Mouse (Mus musculus): ENCODE results near the gene Gpr146.
A peak's percentile ranks its signal among the peaks of the same experiment; 100 is the strongest.

Gene Gpr146

GRCm38 (mm10) chr5:139399991-139400390, 22.5 kb downstream of the Gpr146 start:
- DNase-seq (ENCODE audit: low spot score in 2 of 2) = no peak

DNA sequence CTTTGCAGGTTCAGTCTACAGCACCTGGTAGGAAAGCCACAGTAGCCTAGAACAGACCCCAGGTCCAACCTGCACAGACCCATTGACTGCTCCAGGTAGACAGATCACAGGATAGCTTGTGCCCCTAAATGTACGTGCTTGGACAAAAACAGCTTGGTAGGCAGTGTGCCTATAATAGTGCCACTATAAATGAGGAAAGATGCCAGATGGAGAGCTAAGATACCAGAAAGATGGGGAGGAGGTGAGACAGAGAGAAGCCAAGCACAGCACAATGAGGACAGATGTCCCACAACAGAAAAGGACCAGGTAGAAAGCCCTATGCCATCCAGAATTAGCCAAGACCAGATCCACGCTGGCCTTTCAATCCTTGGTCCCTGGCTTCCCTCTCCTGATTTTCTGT, 24.6 kb downstream of the Gpr146 start:
- DNase-seq (ENCODE audit: low spot score in 2 of 2) = no peak

DNA sequence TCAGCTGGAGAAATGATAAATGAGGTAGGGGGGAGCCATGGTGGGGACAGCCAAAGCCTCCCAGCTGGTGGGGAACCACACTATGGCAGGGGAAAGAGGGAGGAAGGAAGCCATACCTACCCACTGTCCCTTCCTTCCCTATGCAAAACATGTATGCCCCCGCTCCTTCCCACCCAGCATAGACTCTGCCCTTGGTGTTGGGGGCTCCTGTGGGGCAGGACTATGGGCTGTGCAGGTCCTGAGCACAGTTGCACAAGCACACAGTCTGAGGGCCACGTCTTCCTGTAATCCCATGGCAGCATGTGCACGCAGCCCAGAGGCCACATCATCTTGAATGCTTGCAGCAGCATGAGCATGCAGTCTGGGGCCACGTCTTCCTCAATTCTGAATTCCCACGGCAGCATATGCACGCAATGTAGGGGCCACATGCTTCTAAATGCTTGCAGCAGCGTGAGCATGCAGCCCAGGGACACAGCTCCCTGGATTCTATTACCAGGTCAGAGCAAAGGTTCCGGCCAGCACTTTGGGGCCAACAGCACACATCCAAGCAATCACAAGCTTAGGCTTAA, 26.3 kb downstream of the Gpr146 start:
- DNase-seq (ENCODE audit: low spot score in 2 of 2) = no peak

DNA sequence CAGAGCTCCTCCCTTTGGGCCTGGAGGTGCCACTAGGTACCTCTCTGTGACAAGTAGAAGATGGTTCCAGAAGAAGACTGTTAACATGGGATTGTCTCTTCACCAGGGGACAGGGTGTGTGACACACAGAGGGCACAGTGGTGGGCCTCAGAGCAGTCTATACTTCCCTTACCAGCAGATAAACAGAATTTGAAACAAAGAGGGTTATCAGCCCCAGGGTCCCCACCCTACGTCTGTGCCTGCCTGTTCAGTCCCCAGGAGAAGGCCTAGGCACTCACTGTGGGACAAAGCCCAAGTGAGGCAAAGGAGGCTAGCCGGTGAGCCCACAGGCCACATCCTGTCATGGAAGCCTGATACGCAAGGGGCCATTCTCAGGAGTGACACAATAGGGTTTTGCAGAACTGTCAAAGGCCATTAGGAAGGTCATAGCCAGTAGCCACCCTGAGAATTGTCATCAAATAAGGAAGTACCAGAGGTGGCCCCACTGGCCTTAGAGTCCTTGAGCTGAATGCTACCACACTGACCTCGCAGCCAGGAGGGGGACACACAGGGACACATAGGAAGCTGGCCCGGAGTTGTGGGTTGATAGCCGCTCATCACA, 27.4 kb downstream of the Gpr146 start, which contains the start of gene C130050O18Rik:
TSS of gene C130050O18Rik (plus strand) at position 480 of the 601 bp plus-strand sequence.
- no peak for DNase-seq (ENCODE audit: low spot score in 2 of 2)

DNA sequence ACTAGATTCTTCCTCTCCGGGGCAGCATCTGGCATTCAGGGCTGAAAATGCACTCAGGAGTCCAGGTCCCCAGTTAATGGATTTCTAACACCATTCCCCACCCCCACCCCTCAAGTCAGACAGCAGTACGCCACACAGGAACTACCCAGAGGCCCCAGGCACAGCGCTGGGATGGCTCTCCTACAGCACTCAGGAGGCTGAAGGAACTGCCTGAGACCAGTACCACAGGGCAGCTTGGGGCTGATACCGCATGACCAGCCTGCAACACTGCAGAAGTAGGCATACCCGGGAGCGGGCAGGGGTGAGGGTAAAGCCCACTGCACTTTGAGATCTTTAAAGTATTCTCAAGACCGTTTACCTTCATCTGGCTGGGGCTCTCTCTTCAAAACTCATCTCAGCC, 28.0 kb downstream of the Gpr146 start:
- DNase-seq (ENCODE audit: low spot score in 2 of 2) = no peak

- no peak for DNase-seq (ENCODE audit: low spot score in 2 of 2)
Measured at GRCm38 (mm10) chr5:139405953-139406352, 28.5 kb downstream of the Gpr146 start.

- peak in 1 of 2 experiments; percentile 40 for DNase-seq (ENCODE audit: low spot score in 2 of 2)
Measured at GRCm38 (mm10) chr5:139407121-139407885, 29.8 kb downstream of the Gpr146 start.

GRCm38 (mm10) chr5:139408511-139408910, 31.0 kb downstream of the Gpr146 start:
- DNase-seq (ENCODE audit: low spot score in 2 of 2) = peak in 1 of 2 experiments; percentile 29

- peak; percentile 68 to 78 for DNase-seq (ENCODE audit: low spot score in 2 of 2)
Measured at GRCm38 (mm10) chr5:139409412-139409811, 31.9 kb downstream of the Gpr146 start.

DNA sequence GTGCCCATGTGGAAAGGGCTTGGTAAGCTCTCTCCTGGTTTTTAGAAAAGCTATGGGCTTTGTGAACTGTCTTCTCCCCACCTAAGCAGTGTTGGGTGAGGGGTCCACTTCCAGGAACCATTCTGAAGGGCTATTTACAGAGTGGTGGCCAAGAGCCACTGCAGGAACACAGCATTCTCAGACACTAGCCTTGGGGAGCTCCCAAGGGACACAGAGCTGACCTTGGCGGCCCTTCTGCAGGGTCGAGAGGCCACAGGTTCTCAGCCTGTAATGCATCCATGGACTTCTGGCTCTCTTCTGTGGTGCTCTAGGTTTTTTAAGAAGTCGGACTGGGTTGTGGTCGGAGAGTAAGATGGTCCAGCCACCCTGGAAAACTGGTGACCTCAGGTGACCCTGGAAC, 32.6 kb downstream of the Gpr146 start:
- no peak for DNase-seq (ENCODE audit: low spot score in 2 of 2)

DNA sequence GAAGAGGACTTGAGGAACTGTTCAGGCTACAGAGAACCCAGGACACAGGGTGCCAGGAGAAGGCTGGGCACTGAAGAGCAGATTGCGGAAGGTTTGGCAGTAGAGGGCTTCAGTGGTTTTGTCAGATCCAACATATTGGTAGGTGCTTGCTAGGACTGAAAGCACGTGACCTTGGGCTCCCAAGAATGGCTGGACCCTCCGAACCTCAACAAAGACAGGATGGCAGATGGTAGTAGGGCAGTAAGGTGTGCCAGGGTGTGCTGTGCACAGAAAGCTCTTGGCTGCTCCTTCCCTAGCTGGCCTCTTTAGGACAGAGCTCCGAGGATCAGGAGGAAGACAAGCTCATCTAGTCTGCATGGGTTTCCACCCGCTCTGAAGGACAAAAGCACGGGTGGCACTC, 33.6 kb downstream of the Gpr146 start:
- DNase-seq (ENCODE audit: low spot score in 2 of 2) = no peak

GRCm38 (mm10) chr5:139411665-139412314, 34.3 kb downstream of the Gpr146 start:
- DNase-seq (ENCODE audit: low spot score in 2 of 2) = no peak

DNA sequence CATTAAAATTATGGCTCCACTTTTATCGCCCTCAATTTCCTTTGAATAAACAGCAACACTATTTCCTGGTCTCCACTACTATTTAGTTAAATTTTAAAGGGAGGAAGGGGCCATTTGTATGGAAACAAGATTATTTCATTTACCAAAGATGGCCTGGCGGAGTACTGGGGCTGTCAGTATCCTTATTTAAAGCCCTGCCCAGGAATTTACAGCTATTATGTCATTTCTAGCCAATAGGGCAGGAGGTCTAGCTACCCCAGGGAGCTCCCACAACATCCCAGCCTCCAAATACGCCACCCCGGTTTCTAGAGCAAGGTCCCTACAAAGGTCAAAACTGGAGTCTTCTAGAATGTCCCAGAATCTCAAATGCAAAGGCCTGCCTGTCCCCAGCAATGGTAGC, 36.0 kb downstream of the Gpr146 start:
- DNase-seq (ENCODE audit: low spot score in 2 of 2) = no peak

- no peak for DNase-seq (ENCODE audit: low spot score in 2 of 2)
Measured at GRCm38 (mm10) chr5:139415001-139415400, 37.5 kb downstream of the Gpr146 start.

- DNase-seq (ENCODE audit: low spot score in 2 of 2) = no peak
Measured at GRCm38 (mm10) chr5:139416942-139417341, 39.4 kb downstream of the Gpr146 start.

DNA sequence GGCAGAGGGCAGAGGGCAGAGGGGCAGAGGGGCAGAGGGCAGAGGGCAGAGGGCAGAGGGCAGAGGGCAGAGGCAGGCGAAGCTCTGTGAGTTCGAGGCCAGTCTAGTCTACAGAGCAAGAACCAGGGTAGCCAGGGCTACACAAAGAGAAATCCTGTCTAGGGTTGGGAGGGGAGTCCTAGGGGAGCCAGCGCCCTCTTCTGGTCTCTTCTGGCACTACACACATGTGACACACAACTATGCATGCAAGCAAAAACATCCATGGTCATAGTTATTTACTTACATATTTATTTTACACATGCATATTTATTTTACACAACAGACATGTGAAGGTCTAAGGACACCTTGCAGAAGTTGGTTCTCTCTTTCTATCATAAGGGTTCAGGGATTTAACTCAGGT, 40.0 kb downstream of the Gpr146 start:
- no peak for DNase-seq (ENCODE audit: low spot score in 2 of 2)

DNA sequence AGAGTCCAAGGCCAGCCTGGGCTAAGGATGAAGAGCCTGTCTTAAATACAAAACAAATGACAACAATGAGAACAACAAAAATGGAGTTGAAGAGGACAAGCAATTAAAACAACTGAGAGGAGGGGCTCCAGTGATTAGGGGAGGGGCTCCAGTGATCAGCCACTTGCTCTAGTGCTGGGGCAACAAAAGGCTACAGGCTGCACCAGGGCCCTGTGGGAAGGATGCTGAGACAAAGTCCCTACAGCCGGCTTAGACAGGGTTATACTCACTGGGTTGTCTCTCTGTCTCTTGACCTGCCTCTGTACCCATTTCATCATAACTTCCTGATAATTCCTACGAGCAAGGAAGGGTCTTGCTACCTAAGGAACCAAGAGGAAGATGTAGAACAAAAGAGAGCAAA, 40.6 kb downstream of the Gpr146 start:
- no peak for DNase-seq (ENCODE audit: low spot score in 2 of 2)

DNA sequence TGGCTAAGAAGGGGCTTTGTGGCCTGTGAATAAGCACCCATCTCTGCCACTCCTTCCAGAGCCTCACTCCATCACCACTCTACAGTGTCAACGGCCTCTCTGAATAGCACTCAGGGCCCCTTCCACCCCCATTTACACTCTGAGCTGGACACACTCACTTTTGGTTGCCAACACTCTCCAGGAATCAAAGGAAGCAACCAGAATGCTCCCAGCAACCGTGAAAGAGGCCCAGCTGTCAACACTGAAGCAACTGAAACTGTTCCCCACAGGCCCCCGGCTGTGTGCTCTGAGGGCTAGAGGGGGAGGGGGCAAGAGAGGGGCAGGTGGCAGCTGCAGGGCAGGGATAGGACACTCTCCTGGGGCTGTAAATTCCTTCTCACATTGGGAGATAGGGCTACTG, 41.1 kb downstream of the Gpr146 start:
- DNase-seq (ENCODE audit: low spot score in 2 of 2) = no peak

GRCm38 (mm10) chr5:139423026-139423865, 45.7 kb downstream of the Gpr146 start, which contains the start of gene Gper1:
Gene Gper1, plus strand, starts transcription at chr5:139423151.
- no peak for DNase-seq (ENCODE audit: low spot score in 2 of 2)

- no peak for DNase-seq (ENCODE audit: low spot score in 2 of 2)
Measured at GRCm38 (mm10) chr5:139425198-139425597, 47.7 kb downstream of the Gpr146 start.

GRCm38 (mm10) chr5:139427001-139427400, 49.5 kb downstream of the Gpr146 start:
- DNase-seq (ENCODE audit: low spot score in 2 of 2) = no peak
